Mouse (Mus musculus): ENCODE measurements around the gene Zbtb4.

Zbtb4 gene

DNA sequence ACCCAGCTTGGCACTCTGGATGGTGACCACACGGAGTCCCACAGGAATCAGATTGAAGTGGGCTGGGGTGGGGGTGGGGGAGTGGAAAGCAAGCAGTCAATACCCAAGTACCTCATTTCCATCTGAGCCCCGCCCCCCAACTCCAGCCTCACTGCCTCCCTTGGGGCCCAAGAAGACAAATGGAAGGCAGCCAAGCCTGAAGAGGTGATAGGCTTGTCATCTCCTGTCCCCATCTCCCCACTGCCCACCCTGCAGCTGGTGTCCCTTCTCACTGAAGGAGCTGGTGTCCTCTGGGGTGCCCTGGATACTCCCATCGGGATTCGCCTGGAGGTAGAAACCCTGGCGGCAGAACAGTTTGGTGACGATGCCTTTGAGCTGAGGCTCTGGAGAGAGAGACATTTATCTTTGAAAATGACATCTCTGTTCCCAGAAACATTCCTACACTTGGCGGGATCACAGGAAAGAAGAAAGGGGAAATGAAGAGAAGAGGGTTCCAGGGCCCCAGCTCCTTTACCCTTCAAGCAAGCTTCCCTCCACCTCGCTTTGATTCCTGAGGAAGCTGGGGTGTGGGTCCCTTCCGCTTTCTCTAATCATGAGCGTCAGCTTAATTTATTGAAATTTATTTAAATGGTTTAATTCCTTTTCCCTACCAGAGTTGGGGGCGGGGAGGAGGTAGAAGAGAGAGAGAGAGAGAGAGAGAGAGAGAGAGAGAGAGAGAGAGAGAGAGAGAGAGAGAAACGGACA lies 33.9 kb downstream of the Zbtb4 start:
- in situ Hi-C loops (cut with MboI, MseI) = loop anchor here (5.0 kb wide), 2 partner anchors 38 to 78 kb away; partner anchors contain the start of genes Nlgn2, Tmem256 and Tmem95

DNA sequence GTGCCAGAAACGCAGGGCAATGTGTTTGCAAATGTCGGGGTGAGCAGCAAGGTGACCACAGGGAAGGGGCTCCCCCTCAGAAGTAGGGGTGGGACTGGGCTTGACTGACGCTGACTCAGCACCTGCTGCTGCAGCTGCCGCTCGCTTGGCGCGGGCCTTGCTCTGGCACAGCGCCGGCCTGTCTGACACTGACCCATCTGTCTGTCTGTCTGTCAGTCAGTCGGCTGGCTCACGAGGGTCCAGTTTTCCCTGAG lies 34.4 kb downstream of the Zbtb4 start:
- in situ Hi-C loops (cut with MboI, MseI) = loop anchor here (5.0 kb wide), 1 partner anchor 77 kb away; the partner anchor contains the start of gene Tmem95

DNA sequence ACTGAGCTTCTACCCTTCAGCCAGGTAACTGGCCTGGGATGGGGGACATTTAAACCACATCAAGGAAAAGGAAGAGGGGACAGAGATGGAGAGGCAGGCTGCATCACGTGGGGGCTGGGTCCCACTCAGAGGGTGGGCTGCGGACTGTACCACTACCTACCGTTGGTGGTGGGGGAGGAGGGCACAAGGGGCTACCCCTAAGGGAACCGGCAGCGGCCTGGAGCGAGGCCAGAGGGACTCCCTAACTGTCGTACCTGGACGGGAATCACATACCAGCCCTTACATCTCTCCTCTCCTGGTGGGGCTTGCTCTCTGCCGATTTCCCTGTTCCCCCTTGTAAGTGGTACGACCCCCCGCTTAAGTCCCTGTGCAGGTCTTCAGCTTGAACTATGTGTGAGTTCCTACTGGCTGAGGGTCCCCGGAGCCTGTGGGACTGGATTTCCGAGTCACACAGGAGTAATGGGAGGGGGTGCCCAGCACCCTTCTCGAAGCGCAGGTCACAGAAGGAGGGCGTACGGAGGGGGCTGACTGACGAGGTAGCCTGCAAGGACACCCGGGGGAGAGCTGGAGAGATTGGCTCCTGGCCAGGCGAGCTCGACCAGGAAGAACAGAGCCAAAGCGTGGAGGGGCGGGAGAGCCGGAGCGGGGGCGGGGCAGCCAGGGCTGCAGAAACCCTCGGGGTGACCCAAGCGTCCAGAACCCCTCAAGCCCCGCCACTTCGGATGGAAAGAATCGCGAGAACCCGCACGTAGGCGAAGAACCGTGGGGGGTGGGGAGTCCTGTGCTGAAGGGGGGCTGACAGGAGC lies 34.9 kb downstream of the Zbtb4 start:
- in situ Hi-C loops (cut with MboI, MseI) = loop anchor here (5.0 kb wide), 1 partner anchor 77 kb away; the partner anchor contains the start of gene Tmem95

DNA sequence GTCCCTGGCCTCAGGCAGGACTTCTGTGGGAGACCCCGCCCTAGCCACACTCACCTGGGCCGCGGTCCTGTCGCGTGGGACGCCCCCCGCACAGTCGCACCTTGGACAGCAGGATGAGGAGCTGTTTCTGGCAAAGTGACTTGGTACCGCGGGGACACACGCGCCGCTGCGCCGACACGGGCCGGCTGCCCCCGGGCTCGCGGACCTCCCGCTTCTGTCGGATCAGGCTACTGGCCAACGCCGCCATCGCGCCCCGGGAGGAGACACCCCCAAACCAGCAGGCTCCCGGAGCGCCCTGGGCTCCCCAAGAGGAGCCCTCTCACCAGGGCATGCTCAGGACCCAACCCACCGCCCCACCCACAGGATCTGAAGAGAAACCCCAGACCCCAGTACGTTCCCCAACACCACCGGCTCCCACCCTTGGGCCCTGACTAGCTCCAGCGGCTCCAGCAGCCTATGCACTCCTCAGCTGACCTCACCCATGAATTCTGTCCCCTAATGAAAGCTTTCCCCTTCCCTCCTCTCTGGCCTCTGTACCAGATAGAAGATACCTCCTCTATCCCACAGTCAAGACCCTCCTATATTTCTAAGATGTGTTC lies 35.8 kb downstream of the Zbtb4 start, which contains the start of gene Fgf11:
Fgf11 (minus strand) TSS at position 479 of the 599 bp plus-strand sequence.
- in situ Hi-C loops (cut with MboI, MseI) = loop anchor here (5.0 kb wide), 1 partner anchor 76 kb away; the partner anchor contains the start of gene Tmem95

DNA sequence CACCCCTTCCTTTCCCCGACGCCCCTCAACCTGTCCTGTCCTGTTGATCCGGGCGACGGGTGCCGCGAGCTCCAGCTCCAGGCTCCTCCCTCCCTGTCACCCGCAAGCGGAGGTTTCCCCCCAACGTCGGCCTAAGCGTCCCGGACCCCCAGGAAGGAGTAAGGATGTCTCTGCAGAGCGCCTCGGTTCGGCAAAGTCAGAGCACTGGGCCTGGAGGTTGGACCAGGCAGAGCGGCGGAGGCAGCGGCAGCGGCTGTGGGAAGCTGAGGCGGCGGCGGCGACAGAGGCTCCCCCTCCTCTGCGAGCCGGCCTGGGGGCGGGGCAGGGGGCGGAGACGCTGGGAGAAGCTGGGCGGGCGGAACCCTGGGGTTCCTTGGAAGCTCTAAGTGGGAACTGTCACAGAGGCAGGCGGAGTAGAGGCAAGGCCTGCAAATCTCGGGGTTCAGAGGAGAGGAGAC lies 37.0 kb downstream of the Zbtb4 start:
- in situ Hi-C loops (cut with MboI, MseI) = loop anchor here (5.0 kb wide), 1 partner anchor 75 kb away; the partner anchor contains the start of gene Tmem95

DNA sequence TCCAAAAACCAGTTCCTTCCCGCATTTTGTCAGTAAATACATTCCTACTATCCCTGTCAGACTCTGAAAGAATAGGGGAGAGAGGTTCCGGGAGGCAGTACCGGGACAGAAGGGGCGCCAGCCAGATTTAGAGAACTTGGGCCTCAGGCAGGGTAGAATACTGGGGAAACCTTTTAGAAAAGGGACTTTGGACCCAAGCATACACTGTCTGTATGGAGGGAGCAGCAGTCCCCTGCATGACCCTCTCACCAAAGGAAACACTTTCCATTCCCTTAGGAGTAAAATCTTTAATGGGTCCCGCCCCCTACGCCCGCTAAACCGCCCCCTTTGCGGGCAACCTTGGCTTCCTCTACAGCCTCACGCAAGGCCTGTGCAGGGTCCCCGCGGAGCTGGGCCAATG lies 37.6 kb downstream of the Zbtb4 start:
- in situ Hi-C loops (cut with MboI, MseI) = loop anchor here (5.0 kb wide), 1 partner anchor 74 kb away; the partner anchor contains the start of gene Tmem95

DNA sequence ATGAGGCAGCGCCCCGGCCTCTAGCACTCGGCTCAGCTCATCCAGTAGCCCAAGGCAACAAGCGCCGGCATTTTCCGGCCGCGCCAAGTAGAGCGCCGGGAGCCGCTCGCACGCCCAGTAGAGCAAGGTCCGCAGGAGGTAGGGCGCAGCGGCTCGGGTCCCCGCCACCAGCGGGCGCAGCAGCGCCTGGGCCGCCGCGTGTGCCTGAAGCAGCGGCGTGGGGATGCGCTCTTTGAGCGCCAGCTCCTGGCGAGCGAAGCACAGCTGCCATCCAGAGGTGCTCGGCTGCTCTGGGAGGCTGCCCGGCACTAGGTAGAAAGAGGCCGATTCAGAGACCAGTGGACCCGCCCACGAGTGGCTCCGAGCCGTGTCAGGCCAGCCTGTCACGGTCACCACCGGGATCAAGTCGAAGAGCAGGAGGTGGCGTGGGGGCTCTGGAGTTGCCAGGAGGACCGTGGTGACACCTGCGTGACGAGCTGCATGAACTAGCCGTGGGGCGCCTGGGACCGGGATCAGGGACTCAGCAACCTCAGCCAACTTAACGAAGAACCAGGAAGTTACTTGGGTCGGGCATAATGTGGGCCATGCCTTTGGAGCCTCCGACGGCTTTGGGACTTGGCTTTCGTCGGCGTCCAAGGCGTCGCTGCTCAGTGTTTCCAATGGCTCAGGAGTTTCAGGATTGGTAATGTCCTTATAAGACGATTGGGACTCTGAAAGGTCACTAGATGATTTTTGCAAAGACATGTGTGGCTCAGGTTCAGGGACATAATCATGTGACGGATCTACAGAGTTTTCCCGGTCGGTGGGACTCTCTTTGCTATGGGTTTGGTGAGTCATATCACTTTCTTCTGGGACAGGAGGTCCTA lies 38.3 kb downstream of the Zbtb4 start:
- in situ Hi-C loops (cut with MboI, MseI) = loop anchor here (5.0 kb wide), 1 partner anchor 73 kb away; the partner anchor contains the start of gene Tmem95

DNA sequence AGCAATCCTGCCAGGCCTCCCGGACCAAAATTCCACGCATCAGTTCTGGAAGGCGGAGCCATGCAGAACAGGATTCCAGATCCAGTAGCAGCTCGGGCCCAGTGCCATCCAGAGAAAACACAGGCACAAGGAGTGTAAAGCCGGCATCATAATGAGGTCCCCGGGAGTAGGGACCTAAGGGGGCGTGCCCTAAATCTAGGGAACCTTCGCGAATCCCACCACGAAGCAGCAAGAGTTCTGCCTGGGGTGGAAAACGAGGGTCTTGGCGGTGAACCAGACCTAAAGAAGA lies 38.9 kb downstream of the Zbtb4 start:
- in situ Hi-C loops (cut with MboI, MseI) = loop anchor here (5.0 kb wide), 1 partner anchor 73 kb away; the partner anchor contains the start of gene Tmem95

DNA sequence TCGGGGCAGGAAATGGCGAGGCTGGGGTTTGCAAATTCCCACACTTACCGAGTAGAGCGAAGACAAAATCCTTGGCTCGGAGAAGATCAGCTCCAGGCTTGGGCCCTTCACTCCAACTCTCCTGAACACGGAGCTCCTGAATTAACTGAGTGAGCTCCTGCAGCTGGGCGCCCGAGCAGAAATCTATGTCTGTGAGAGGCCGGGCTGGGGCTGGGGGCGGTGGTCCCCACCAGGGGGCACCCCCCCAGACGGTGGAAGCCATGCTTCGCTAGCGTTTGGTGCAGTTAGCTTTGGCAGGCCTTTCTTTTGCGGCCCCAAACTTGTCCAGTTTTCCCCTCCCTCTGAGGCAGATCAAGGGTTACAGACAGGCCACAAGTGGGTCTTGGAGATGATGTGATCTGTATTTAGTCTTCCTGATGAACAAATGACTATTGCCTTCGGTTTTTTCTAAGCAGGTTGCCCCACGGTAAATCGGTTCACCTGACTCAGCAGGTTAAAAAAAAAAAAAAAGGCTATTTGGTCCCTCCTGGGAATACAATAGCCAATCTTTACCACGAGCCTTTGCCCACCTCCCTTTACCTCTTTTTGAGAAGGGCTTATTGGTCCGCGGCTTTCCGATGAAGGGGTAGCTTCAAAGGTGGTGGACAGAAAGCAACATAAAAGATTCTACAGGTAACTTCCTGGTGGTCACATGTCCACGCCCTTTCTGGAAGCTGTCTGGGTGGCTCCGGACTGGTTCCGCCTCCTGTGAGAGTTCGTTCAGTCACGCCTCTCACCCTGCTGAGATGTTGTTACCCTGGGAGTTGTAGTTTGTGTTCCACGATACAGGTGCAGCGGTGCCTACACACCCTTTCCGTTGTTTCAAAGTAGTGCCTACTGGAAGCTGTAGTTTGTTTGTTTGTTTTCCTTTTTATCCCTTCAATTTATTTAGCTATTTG lies 39.5 kb downstream of the Zbtb4 start, which contains the start of gene Tmem102:
Tmem102 (minus strand) TSS at position 653 of the 938 bp plus-strand sequence.
- in situ Hi-C loops (cut with MboI, MseI) = loop anchor here (5.0 kb wide), 1 partner anchor 72 kb away; the partner anchor contains the start of gene Tmem95

DNA sequence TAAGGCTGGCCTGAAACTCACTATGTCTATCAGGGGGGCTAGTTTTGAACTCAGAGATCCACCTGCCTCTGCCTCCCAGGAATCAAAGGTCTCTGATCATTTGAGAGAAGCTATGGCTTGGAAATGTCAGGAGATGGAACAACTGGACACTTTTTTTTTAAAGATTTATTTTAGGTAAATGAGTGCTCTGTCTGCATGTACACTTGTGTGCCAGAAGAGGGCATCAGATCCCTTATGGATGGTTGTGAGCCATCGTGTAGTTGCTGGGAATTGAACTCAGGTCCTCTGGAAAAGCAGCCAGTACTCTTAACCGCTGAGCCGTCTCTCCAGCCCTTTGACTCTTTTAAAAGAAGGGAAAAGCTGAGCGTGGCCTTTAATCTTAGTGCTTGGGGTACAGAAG lies 40.7 kb downstream of the Zbtb4 start:
- in situ Hi-C loops (cut with MboI, MseI) = no loop called here

DNA sequence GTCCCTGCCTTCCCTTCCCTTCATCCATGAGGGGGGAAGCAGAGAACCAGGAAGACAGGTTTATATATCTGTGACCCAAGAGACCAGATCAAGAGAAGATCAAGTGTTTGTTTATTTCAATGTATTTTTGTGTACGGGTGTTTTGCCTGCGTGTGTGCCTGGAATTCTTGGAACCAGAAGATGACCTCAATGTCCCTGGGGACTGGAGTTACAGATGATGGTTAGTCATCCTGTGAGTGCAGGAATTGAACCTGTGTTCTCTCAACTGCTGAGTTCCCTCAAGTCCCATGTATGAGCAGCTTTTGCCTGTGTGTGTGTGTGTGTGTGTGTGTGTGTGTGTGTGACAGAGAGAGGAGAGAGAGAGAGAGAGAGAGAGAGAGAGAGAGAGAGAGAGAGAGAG lies 41.9 kb downstream of the Zbtb4 start:
- in situ Hi-C loops (cut with MboI, MseI) = no loop called here

DNA sequence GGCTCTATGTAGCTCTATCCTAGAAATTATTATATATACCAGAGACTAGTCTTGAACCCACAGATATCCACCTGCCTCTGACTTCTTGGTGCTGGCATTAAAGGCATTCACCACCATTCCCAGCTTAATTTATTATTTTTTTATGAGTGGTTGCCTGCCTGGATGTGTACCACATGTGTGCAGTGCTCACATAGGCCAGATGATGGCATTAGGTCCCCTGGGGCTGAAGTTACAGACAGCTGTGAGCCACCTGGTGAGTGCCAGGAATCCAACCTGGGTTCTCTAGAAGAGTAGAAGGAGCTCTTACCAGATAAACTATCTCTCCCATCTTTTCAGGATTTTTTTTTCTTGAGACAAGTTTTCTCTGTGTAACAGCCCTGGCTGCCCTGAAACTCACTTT lies 44.6 kb downstream of the Zbtb4 start:
- in situ Hi-C loops (cut with MboI, MseI) = no loop called here

DNA sequence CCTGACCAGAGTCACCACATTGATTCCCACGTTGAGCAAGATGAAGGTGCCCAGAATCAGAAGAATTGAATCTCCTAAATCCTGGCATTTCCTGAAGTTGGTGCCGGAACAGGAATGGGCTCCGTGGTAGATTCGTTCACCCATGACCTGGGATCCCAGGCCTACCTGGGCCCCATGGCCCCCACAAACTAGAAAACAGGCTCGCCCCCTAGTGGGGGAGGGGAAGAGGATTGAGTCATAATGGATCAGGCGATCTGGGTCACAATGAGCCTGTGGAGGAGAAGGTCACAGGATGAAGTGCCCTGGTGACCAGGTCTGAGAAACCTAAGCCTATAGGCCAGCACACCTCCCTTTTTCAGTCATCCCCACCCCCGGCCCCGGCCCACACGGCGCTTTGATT lies 49.4 kb downstream of the Zbtb4 start, which contains the start of gene Gm39566:
Gm39566 (minus strand) TSS at position 144 of the 400 bp plus-strand sequence.
- in situ Hi-C loops (cut with MboI, MseI) = no loop called here

DNA sequence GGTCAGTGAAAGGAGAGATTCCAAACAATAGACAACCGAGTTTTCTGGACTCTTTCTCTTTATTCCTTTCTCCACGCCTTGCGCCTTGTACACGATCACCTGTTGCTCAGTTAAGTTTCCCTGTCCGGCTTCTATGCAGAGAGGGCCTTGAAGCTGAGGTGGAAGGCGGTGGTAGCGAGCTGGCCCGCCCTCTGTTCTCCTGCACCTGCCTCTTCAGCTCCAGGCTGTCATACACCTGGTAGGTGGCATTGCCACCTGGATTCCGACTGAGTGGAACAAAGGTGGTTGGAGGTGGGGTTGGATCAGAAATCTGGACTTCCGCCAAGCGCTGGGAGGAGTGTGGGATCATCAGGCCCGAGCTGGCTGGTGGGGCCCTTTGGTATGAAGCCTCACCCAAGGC lies 50.8 kb downstream of the Zbtb4 start:
- in situ Hi-C loops (cut with MboI, MseI) = no loop called here

DNA sequence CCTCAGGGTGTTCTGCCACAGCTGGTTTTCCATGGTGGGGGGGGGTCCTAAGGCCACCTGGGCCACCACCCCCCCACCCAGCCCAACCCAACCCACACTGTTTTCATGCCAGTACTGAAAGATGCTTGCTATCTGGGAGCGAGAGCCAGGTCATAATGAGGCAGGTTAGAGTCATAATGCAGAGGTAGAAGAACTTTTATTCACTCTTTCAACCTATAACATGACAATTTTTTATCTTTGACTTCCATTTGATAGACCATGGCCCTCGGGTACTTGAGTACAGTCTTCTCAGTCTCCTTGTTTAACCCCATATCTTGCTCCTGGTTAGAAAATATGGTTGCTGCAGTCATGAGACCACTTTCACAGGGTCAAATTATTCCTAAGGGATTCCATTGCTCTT lies 52.7 kb downstream of the Zbtb4 start, which contains the start of gene Spem2:
Spem2 (minus strand) TSS at position 101 of the 400 bp plus-strand sequence.
- in situ Hi-C loops (cut with MboI, MseI) = no loop called here

DNA sequence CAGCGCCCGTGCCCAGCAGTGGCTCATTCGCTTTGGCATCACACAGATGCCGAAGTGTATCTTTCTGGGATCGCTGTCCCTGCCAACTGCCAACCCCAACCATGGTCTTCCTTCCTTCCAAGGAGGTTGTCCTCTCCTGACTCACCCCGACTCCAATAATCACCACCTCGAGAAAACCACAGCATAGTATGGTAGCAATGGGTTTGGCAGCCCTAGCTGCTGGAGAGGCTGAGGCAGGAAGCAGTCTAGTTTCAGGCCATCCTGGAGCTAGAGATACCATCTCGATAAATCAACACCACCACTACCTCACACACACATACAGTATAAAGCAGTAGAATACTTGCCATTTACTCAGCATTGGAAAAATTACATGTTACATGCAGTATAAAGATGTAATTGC lies 53.2 kb downstream of the Zbtb4 start:
- in situ Hi-C loops (cut with MboI, MseI) = no loop called here

DNA sequence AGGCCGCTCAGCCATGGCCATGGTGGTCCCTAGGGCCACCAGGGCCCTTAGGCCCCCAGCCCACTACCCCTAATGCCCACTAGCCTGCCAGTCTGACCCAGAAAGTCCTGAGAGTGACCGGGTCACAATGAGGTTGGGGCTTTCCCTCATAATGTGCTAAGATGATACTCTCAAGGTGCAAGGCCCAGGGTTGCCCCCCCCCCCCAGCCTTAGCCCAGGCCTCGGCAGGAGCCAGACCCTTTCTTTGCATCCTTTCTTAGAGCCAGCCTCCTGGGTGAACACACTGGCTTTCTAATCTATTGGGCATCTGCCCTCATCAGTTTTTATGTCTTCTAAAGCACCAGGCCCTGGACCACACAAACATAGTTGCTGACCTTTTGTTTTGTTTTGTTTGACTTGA lies 56.4 kb downstream of the Zbtb4 start, which contains the start of gene Spem1:
Spem1 (minus strand) TSS at position 101 of the 400 bp plus-strand sequence.
- in situ Hi-C loops (cut with MboI, MseI) = no loop called here

DNA sequence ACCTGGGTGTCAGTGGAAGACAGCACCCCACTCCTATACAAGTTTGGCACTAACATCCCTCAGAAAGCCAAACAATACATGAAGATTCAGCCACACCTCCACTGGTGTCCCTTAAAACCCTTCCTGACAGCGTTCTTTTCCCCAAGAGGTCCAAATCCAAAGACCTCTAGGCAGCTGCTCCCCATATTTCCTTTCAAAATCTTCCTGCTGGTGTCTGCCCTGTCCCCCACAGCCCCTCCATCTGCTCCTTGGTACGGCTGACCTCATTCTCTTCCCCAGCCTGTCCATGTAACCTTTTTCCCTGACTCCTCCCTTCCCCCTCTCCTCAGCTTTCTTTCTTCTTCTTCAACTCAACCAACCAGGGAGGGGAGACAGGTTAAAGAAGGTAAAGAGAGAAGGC lies 57.7 kb downstream of the Zbtb4 start:
- in situ Hi-C loops (cut with MboI, MseI) = no loop called here

DNA sequence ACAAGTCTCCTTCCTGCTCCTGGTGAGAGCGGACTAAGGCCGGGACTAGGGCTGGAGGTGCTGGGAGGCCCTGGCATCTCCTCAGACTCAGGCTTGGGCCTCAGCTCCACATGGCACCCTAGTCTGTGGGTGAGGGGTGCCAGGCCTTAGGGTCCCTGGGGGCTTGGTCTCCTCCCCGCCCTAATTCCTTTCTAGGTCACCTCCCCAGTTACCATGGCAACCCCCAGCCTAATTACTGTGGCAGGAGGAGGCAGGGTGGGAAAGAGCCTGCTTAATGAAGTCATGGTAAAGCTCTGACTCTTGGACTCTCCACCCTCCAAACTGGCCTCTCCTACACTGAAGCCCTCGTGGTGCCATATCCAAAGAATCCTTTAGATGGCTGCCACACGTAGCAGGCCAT lies 63.1 kb downstream of the Zbtb4 start:
- in situ Hi-C loops (cut with MboI, MseI) = no loop called here

DNA sequence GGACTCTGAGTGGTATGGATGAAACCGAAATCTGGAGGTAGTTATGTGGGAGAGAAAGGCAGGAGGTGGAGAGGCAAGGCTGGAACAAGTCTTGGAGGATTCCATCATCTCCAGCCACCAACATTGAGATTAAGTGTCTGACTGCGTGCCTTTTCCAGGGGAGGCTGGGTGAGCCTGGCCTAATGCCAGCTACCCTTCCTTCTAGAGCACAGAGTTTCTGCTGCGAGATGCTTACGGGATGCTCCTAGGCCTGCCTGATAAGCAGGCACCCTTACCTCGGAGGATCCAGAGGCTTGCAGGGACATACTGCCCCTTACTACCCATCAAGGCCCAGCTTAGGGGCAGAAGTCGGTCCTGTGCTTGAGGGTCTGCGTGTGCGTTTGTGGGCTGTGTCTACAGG lies 67.8 kb downstream of the Zbtb4 start:
- in situ Hi-C loops (cut with MboI, MseI) = no loop called here

All from T-helper 2 cell (primary cell).